Mouse (Mus musculus) stomach, postnatal 0 days (tissue): Measurements from ENCODE around the gene Sox5.
A peak's percentile ranks its signal among the peaks of the same experiment; 100 is the strongest.

Experiments
- CTCF ChIP-seq: IDR thresholded peaks from 2 replicates; pipeline ENCODE4 v1.5.1; 2016; ENCODE audit warnings: antibody characterized with exemption, low read depth, mild to moderate bottlenecking, moderate library complexity
- EP300 ChIP-seq: optimal IDR thresholded peaks from 2 replicates; pipeline ENCODE3; 2016; ENCODE audit warnings: antibody characterized with exemption

- TF ChIP-seq CTCF: peak; percentile 31
- no peak for TF ChIP-seq EP300
Observed at GRCm38 (mm10) chr6:144547141-144547540, 234.6 kb downstream of the Sox5 start.
